Mouse (Mus musculus) 416B (cell line): ENCODE data around the gene Scyl1.
"Not testable (repeated sequence)": the region's sequence is repeated elsewhere in the genome, so short reads cannot be mapped to it uniquely, and the experiment has no call there.

Experiments used
- DNase-seq: peaks from one replicate; pipeline ENCODE4 v3.0.0; 2011; ENCODE audit warnings: low read depth

The Scyl1 gene

GRCm38 (mm10) chr19:5770925-5771860 lies at the start of gene Scyl1:
TSS of gene Scyl1 (minus strand) at chr19:5771419.
- DNase-seq: peak; percentile 92

DNA sequence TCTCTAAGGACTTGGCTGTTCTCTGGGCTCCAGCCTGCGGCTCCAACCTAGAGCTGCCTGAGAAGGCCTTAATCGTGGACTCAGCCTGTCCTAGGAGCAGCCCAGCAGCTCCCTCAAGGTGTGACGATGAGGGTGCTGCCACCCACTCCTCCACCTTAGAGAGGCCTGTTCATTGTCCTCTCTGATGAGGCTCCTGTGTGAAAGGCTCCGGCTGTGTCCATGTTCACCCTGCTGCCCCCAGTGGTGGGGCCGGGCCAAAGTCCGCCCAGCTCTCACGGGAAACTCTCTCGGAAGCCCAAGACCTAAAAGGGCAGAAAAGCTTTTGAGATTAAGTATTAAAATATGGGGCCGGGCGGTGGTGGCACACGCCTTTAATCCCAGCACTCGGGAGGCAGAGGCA lies 48.3 kb upstream of the Scyl1 start:
- DNase-seq: no peak

GRCm38 (mm10) chr19:5818590-5818977 lies 47.4 kb upstream of the Scyl1 start:
- DNase-seq: no peak

GRCm38 (mm10) chr19:5817703-5818589 lies 46.7 kb upstream of the Scyl1 start:
- peak; percentile 96 for DNase-seq

DNA sequence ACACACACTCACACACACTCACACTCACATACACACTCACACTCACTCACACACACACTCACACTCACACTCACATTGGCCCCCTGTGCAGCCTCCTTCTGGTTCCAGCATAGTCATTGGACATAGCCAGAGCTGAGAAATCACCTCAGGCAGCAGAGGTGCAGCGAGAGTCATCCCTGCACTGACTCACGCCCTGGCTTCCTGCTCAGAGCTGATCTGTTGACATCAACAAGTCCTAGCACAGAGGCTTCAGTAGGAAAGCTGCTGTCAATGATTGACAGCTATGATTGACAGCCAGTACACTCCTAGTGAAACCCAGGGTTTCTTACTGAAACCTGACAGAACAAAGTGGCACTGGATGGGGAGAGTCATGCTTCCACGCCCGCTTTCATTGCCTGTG lies 44.7 kb upstream of the Scyl1 start:
- DNase-seq: peak; percentile 89

- no peak for DNase-seq
Observed at GRCm38 (mm10) chr19:5815010-5815409, 43.8 kb upstream of the Scyl1 start.

- DNase-seq: not testable (repeated sequence)
Observed at GRCm38 (mm10) chr19:5814048-5814447, 42.8 kb upstream of the Scyl1 start.

DNA sequence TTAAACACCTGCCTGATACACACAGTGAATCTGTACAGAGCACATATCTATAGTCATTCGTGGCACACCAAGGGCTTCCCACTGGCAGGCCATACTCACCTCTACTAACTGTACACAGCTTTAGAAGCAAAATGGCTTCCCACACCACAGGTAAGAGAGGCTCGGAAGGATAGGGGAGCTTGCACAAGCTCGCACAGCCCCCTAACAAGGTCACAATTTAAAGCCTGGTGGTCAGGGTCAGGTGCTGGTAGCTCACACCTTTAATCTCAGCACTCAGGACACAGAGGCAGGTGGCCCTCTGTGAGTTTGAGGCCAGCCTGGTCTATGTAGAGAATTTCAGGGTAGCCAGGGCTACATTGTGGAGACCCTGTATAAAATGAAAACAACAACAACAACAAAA lies 42.3 kb upstream of the Scyl1 start:
- DNase-seq: no peak

GRCm38 (mm10) chr19:5811771-5812504 lies 40.7 kb upstream of the Scyl1 start:
- no peak for DNase-seq

GRCm38 (mm10) chr19:5810840-5811563 lies 39.8 kb upstream of the Scyl1 start:
- DNase-seq: no peak

- DNase-seq: no peak
Observed at GRCm38 (mm10) chr19:5810103-5810839, 39.1 kb upstream of the Scyl1 start.

DNA sequence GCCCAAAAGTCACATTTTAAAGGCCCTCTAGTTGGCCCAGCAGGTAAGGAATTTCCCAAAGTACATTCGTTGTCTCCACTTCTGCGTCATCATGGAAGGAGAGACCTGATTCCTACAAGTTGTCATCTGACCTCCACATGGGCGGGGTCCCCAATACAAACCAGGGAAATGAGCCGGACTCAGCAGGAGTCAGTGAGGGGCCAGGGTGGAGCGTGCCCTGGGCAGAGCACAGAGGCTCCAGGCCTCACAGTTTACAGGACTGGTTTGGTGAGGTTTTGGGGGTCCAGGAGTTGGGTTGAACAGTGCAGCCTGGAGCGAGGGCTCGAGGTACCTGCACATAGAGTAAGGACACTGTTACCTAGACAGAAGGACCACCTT lies 38.5 kb upstream of the Scyl1 start:
- no peak for DNase-seq

- DNase-seq: no peak
Observed at GRCm38 (mm10) chr19:5808955-5809711, 37.9 kb upstream of the Scyl1 start.

DNA sequence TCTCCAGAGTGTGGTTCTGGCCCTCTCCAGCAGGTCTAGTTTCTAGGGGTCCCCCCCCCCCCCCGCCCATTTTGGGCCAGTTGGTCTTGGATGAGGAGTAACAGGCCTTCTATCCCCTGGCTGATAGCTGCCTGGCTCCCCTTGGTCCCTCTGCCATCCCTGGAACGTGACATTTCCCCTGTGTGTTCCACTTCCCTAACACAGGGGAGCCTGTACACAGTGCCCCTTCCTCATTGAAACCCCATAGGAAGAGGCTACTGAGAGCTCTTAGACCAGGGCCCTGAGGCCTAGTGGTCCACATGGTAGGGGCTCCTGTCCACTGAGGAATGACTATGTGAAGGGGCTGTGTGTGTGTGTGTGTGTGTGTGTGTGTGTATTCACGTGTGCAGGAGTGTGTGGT lies 36.5 kb upstream of the Scyl1 start:
- DNase-seq: no peak

- peak; percentile 69 for DNase-seq
Observed at GRCm38 (mm10) chr19:5806809-5807205, 35.6 kb upstream of the Scyl1 start.

DNA sequence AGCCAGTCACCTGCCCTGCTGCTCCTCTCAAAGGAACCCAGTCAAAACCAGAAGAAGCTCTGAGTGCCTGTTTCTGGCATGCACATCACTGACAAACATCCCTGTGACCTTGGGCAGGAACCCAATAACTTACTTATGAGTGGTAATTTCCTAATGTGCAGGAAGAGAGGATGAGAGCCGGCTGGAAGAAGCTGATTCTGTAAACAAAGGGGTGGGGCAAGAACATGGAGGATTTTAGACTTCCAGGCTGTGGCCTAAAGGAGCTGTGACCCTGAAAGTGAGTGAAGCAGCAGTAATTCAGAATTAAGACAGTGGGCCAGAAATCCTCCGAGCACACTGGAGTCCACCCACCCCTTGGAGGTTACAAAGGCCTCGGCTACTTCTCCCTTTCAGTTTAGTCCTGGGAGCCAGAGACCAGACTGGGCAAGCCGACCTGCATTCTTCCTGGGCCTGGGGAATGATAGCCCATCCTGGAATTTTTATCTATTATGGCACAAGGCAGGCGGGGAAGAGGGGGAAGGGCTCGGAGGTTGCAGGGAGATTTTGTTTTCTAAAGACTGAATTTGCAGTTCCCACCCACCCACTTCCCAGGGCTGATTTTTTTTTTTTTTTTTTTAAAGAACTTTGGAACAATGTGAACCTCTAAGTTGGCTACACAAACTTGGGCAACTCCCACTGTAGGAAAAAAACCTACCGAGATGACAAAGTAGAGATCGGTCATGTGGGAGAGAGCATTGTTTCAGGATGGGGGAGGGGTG lies 35.0 kb upstream of the Scyl1 start:
- peak; percentile 79 for DNase-seq

DNA sequence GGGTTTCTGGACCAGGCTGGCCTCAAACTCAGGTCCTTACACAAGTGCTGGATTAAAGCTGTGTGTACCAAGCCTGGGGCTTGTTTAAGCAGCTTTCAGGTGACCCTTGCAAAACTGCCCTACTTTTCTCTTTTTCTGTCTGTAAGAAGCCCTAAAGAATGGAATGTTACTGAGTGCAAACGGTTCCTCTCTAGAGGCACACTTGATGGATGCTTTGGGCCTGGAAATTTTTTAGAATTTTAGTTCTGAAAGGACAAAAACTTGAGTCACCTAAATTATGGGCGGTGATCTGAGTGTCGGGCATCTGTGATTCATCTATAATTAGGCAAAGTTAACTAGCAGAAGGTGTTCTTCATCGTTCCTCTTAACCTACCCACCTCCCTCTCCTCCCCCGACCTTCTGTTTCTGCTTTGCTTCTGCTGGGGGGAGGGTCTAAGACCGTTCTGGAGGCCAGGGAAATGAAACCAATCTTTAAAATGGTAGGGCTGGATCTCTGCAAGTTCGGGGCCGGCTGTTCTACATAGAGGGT lies 33.2 kb upstream of the Scyl1 start:
- DNase-seq: peak; percentile 52

GRCm38 (mm10) chr19:5803881-5804279 lies 32.7 kb upstream of the Scyl1 start:
- no peak for DNase-seq
